Mouse (Mus musculus) heart, embryonic 10.5 days (tissue): ENCODE results near the gene Pmfbp1. TPM values are rescaled to one million over a fixed set of nuclear protein-coding genes. Genes with fewer than 3 reads are reported as not detected.

Experiments used
- DNase-seq: peaks from one replicate; pipeline ENCODE4 v3.0.0-alpha.2; 2017; ENCODE audit warnings: low spot score
- H3K27ac ChIP-seq: fragments of 300-500 bp; sonication (generic); 2 replicates; pipeline ENCODE4 v1.5.1; 2016; ENCODE audit warnings: mild to moderate bottlenecking
- H3K27me3 ChIP-seq: fragments of 300-500 bp; sonication (generic); 2 replicates; pipeline ENCODE4 v1.6.1; 2016; ENCODE audit warnings: mild to moderate bottlenecking; ENCODE audit not compliant: poor library complexity, insufficient read depth, severe bottlenecking
- H3K36me3 ChIP-seq: fragments of 300-500 bp; sonication (generic); 2 replicates; pipeline ENCODE4 v1.6.1; 2016; ENCODE audit warnings: mild to moderate bottlenecking, moderate library complexity
- H3K4me1 ChIP-seq: fragments of 300-500 bp; sonication (generic); 2 replicates; pipeline ENCODE4 v1.6.1; 2016; ENCODE audit warnings: mild to moderate bottlenecking
- H3K4me3 ChIP-seq: fragments of 300-500 bp; sonication (generic); 2 replicates; pipeline ENCODE4 v1.5.1; 2016; ENCODE audit warnings: mild to moderate bottlenecking, moderate library complexity
- H3K9me3 ChIP-seq: fragments of 300-500 bp; sonication (generic); 2 replicates; pipeline ENCODE4 v1.6.1; 2016; ENCODE audit warnings: mild to moderate bottlenecking, moderate library complexity
- WGBS: fragments of 180-500 bp; shearing (Covaris S2); methylation state at CpG from one replicate; pipeline ENCODE4 v1.1.7; 2016; 5-methylcytosine and 5-hydroxymethylcytosine counted together
- polyA plus RNA-seq: library from polyadenylated mRNA; unstranded; fragments of >200 nt; fragmentation: Nextera tagmentation; extraction: Ambion mirVana; gene quantifications from 2 replicates; pipeline ENCODE4 v1.2.1, GENCODE M21; 2016

Pmfbp1 gene
- polyA plus RNA-seq, 1 experiment from 2014 or later: 0.08 TPM

DNA sequence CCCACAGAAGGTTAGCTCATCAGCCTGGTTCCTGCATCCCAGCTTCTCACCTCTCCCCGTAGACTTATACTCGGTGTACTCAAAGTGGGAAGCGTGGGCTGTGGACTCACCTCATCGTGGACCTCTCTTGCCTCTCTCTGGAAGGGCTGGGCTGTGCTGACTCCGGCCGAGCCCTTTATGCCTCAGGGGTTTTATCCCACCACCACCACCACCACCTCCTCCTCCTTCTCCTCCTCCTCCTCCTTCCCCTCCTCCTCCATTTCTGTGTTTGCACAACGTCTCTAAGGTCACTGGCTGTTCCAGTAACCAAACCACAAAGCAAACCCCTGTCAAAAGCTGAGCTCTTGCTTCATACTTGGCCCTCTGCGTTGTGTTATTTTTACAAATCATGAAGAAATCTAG is 85.1 kb downstream of the Pmfbp1 start, which contains the start of gene Hp:
Gene Hp, minus strand, starts transcription at position 273 of the 402 bp plus-strand sequence.
- Histone ChIP-seq H3K9me3 (peaks cover 1% of the 10 kb centered on the region; the same call in 1 of the 2 replicates), H3K4me1 (no peaks in the 10 kb centered on the region), H3K36me3 (no peaks in the 10 kb centered on the region), H3K27me3 (peaks cover 9% of the 10 kb centered on the region; the same call in 1 of the 2 replicates), H3K4me3 (no peak within 1 kb of the TSS), H3K27ac (no peak within 1 kb of the TSS)
- WGBS: 69% methylated on average over 8 of the region's 8 CpGs
- no peak for DNase-seq

DNA sequence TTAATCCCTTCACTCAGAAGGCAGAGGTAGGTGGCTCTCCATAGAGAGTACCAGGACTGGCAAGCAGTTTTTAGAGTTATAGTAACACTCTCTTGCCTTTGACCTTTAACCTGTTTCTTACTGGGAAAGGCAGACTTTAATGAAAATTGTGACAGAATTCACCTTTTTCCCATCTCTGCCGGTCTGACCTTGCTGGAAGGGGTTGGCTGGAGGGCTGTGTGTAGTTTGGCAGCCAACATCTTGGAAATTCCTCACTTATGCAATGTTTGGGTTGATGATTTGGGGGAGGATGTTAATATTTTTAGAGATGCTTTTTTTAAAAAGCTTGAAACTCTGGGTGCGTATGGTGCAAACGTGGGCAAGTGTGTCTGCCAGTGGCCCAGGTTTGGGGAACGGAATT is 90.5 kb downstream of the Pmfbp1 start:
- Histone ChIP-seq H3K27ac (no peak overlapping the region), H3K4me3 (no peak overlapping the region), H3K36me3 (no peaks in the 10 kb centered on the region), H3K27me3 (no peaks in the 10 kb centered on the region), H3K9me3 (peaks cover 3% of the 10 kb centered on the region; the same call in 1 of the 2 replicates), H3K4me1 (no peaks in the 10 kb centered on the region)
- 81% methylated on average over 4 of the region's 4 CpGs for WGBS
- no peak for DNase-seq

DNA sequence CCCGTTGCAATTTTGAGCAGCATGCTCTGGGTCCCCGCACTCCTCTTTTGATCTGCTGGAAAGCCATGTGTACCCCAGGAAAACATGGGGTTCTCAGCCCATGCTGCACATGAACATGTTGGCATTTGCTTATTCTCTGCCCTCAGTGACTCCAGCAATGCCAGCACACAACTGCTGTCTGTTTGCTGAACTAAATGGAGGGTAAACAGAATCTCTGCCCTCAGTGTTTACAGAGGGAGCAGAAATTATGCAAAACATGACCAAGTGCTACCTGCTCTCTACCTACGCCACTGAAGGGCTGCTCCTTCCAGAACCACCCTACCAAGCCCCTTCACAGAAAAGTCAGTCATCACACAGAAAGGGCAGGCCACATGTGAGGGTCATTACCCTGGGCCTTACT is 91.0 kb downstream of the Pmfbp1 start:
- no peak for DNase-seq
- 82% methylated on average over 3 of the region's 3 CpGs for WGBS
- H3K4me1 ChIP-seq: no peaks in the 10 kb centered on the region
- H3K27me3 ChIP-seq: no peaks in the 10 kb centered on the region
- H3K4me3 ChIP-seq: no peak overlapping the region
- H3K9me3 ChIP-seq: peaks cover 3% of the 10 kb centered on the region; the same call in 1 of the 2 replicates
- H3K36me3 ChIP-seq: no peaks in the 10 kb centered on the region
- no peak overlapping the region for H3K27ac ChIP-seq

DNA sequence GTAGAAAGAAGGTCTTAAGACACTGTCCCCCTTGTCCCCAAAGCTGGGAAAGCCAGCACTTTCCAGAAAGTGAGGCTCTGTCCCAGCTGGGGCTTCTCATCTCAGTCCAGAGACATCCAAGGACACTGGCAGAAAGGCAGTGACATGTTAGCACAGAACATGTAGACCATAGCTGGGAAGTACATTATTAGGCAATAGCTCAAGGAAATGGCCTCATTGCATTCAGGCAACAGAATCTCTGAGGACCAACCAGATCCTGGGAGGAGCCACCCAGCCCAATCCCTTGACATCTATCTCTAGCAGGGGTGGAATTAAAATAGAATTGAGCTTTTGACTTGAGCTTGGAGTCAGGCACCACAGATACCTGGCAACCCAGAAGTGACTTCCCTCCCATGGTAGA is 91.8 kb downstream of the Pmfbp1 start:
- Histone ChIP-seq H3K27me3 (no peaks in the 10 kb centered on the region), H3K27ac (no peak overlapping the region), H3K36me3 (no peaks in the 10 kb centered on the region), H3K9me3 (peaks cover 3% of the 10 kb centered on the region; the same call in 1 of the 2 replicates), H3K4me3 (no peak overlapping the region), H3K4me1 (no peaks in the 10 kb centered on the region)
- no peak for DNase-seq

DNA sequence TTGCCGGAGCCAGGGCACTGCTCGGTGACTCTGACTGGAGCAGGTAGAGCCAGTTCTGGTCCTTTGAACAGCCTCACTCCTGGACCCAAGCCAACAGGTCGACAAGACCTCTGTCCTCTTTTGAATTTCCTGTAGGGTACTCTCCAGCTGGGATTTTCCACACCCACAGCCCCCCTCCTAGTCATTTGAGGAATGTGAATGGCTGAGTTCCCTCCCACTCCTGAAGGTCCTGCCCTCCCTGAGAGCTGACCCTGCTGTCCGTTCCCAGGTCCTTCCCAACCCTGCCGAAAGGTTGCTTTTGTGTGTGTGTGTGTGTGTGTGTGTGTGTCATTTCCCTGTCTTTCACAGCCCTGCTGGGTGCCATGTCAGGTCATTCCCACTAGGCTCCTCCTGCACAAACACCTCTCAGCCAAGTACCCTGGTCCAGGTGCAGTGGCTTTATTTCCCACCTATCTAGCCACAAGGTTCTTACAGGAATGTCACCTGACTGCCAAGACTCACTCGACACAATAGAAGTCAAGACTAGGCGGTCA is 93.2 kb downstream of the Pmfbp1 start:
- Histone ChIP-seq H3K27ac (no peak overlapping the region), H3K4me1 (no peaks in the 10 kb centered on the region), H3K36me3 (peaks cover 5% of the 10 kb centered on the region; the same call in 1 of the 2 replicates), H3K27me3 (no peaks in the 10 kb centered on the region), H3K9me3 (peaks cover 3% of the 10 kb centered on the region; the same call in 1 of the 2 replicates), H3K4me3 (no peak overlapping the region)
- DNase-seq: no peak
- WGBS: 52% methylated on average over 7 of the region's 7 CpGs

DNA sequence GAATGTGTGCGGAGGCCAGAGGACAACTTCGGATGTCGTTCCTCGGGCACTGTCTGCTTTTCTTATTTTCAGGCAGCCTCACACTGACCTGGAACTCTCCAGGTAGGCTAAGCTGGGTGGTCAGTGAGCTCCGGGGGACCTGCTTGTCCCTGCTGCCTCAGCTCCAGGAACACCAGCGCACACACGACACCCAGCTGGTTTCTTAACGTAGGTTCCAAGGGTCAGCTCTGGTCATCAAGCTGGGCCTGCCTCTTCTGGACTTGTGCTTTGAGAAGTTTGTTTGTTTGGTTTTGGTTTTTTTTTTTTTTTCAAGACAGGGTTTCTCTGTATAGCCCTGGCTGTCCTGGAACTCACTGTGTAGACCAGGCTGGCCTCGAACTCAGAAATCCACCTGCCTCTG is 97.1 kb downstream of the Pmfbp1 start:
- Histone ChIP-seq H3K9me3 (no peaks in the 10 kb centered on the region), H3K27ac (no peak overlapping the region), H3K4me1 (no peaks in the 10 kb centered on the region), H3K27me3 (no peaks in the 10 kb centered on the region), H3K4me3 (no peak overlapping the region), H3K36me3 (peaks cover 41% of the 10 kb centered on the region)
- 90% methylated on average over 9 of the region's 9 CpGs for WGBS
- DNase-seq: no peak

DNA sequence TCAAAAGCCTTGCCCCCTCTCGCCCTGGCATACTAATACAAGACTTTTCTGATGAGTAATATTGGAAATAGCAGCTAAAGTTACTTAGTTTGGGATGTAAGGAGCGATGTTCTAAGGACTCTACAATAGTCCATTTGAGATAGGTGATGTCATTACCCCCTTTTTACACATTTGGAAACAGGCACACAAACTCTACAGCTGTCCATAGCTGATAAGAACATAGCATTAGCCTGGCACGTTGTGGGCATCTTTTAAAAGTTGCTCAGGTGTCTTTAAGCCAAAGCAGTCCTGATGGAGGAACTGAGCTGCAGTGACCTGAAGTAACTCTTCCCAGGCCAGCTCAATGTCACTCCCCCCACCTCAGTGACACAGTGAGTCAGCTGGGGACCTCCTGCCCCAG is 97.5 kb downstream of the Pmfbp1 start:
- H3K4me1 ChIP-seq: no peaks in the 10 kb centered on the region
- H3K9me3 ChIP-seq: no peaks in the 10 kb centered on the region
- H3K27me3 ChIP-seq: no peaks in the 10 kb centered on the region
- H3K4me3 ChIP-seq: no peak overlapping the region
- peaks cover 42% of the 10 kb centered on the region for H3K36me3 ChIP-seq
- no peak for DNase-seq
- WGBS: 82% methylated on average over 3 of the region's 3 CpGs
- no peak overlapping the region for H3K27ac ChIP-seq

DNA sequence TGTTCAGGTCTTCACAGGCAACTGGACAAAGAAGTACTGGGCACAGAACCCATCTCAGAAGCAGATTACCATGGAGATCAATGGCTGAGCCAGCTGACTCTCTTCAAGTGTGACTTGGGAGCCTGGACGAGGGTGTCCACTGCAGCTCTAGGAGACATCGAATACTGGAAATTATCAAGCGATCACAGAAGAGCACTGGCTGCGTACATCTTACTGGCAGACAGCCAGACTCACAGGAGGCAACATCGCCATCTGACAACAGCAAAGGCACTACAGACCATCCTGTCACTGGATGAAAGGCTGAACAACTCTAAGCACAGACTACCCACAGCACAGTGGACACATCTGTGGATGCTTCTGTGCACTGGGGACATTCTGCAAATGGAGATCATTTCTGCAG is 98.3 kb downstream of the Pmfbp1 start:
- no peak overlapping the region for H3K27ac ChIP-seq
- no peaks in the 10 kb centered on the region for H3K27me3 ChIP-seq
- no peaks in the 10 kb centered on the region for H3K9me3 ChIP-seq
- WGBS: 93% methylated on average over 5 of the region's 5 CpGs
- H3K4me1 ChIP-seq: no peaks in the 10 kb centered on the region
- peaks cover 49% of the 10 kb centered on the region for H3K36me3 ChIP-seq
- H3K4me3 ChIP-seq: no peak overlapping the region
- DNase-seq: no peak

Other genes starting within 250 kb of the Pmfbp1 start
- 24.7 and 26.1 TPM in 2 replicates for gene Dhx38, start 71.8 kb downstream of the Pmfbp1 start, polyA plus RNA-seq
- gene Txnl4b, start 71.9 kb downstream of the Pmfbp1 start, polyA plus RNA-seq: 18.5 and 20.0 TPM in 2 replicates
- 0.44 and 0.99 TPM in 2 replicates for gene Hp, start 85.1 kb downstream of the Pmfbp1 start, polyA plus RNA-seq
- 49.0 and 57.1 TPM in 2 replicates for gene Dhodh, start 114.6 kb downstream of the Pmfbp1 start, polyA plus RNA-seq
- gene Pkd1l3, start 120.5 kb downstream of the Pmfbp1 start, polyA plus RNA-seq: 0.25 and 0.26 TPM in 2 replicates
- 100 and 103 TPM in 2 replicates for gene Ist1, start 199.2 kb downstream of the Pmfbp1 start, polyA plus RNA-seq
- 18.5 and 23.4 TPM in 2 replicates for gene Zfp821, start 211.5 kb downstream of the Pmfbp1 start, polyA plus RNA-seq
- 6.1 and 6.4 TPM in 2 replicates for gene Atxn1l, start 243.7 kb downstream of the Pmfbp1 start, polyA plus RNA-seq